Mouse (Mus musculus): ENCODE measurements around the gene Ntm.

The Ntm gene

GRCm38 (mm10) chr9:29578226-29578625, 384.7 kb downstream of the Ntm start:
- DNase-seq (ENCODE audit: low read depth): no peak

GRCm38 (mm10) chr9:29576051-29576533, 386.8 kb downstream of the Ntm start:
- no peak for DNase-seq (ENCODE audit: low read depth)

GRCm38 (mm10) chr9:29574548-29574947, 388.4 kb downstream of the Ntm start:
- no peak for DNase-seq (ENCODE audit: low read depth)

DNA sequence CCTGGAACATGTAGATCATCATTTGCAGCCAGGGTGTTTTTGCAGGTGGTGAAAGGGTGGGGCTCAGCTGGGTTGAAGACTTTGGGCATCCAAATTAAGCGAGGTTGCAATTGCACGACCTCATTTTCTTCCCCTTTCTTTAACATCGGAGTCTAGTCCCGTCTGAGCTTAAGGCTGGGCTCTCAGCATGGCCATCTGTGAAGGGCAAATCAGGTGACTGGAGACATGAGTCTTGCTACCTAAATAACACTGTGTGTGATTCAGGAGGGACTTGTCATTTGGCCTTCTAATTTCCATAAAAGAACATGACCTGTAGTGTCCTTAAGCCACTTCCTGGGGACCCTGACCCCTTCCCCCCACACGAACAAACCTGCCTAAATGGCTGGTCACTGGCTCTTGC, 394.4 kb downstream of the Ntm start:
- no peak for DNase-seq (ENCODE audit: low read depth)

DNA sequence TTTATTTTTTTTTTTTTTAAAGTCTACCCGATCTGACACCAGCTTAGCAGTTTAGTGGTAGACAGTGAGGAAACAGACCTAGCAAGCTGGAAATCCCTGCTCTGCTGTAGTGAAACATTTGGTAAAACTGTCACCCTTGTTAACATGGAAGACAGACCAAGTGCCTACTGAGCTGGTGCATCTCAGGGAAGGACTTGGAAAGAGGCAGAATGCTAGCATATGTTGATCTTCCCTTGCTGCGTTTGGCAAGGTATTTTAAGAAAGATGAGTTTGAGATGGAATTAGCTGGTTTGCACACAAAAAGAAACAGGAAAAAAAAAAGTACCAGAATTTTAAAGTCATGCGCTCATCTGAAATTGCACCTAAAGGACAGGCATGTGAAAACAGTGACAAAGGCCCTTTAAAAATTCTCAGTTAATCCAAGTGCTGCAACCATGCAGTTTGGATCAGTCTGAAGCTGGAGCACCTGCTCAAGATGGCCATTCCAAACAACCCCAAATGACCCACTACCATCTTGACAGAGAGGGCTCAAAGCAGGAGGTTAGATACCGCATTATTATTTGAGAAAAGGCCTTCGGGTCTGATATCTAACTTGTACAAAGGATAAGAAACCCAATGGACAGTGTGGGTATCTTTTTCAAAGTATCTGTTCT, 400.4 kb downstream of the Ntm start:
- DNase-seq (ENCODE audit: low read depth): no peak

DNA sequence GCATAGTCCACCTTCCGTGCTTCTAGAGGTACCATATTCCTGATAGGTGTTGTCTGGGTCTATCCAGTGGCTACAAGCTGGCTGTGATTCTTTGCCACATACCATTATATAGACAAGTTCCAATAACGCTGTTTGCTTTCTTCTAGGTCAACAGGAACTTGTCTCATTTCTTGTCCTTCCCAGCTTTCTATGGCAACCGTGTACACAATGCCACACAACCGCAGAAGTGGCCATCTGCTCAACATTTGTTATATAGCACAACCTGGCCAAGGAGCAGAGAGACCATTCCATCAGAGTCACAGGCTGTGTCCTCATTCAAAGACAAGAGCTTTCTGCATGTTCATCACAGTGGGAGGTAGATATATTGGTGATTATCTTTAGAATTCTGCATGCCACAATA, 404.0 kb downstream of the Ntm start:
- no peak for DNase-seq (ENCODE audit: low read depth)

DNA sequence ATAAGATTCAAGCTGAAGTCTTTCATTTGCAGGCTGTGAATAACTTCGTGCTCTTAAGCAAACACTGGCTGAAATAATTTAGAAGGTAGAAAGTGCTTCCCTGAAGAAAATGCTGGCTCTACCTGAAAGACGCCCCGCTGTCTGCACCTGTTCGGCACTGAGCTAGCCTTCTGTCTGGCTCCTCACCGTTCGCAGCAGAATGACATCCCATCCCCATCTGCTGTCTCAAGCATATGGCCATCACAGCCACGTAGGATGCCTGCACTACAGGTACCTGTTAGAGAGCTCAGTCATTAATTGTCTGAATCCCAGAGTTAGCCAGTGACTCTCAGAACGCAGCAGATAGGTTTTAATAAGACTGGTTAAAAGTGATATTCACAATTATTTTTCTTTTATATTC, 412.4 kb downstream of the Ntm start:
- DNase-seq (ENCODE audit: low read depth): no peak

DNA sequence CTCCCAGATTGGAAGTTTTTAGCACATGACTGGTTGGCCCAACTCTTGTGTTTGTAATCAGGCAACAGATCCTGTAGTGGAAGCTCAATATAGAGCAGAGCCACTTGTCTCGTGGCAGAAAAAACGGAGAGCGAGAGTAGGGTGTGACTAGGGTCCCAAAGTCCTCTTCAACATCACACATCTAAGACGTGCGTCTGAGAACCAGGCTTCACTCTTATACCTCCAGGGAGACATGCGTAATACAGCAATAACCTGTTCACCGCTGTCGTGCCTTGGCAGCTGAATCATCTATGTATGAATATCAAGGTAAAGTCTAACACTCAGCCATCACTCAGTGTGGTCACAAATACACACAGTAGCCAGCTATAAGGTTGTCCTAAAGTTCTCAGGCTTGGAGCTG, 412.8 kb downstream of the Ntm start:
- DNase-seq (ENCODE audit: low read depth): no peak

DNA sequence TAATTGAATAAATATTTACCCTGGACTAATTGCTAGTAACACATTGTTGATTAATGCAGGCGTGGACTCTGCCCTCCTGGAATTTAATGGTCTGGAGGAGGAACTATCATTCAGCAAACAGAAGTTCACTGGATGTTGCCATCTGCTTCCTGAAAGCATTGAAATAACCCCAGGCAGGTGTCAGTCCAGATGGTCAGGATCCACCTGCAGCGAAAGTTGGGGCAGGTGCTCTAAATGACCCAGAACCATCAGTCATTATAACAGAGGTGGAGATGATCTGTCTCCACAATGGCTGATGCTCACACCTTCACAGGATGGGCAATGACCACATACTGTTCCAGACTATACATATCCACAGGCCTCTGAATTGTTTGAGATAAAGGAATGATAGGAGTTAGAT, 426.5 kb downstream of the Ntm start:
- DNase-seq (ENCODE audit: low read depth): no peak

DNA sequence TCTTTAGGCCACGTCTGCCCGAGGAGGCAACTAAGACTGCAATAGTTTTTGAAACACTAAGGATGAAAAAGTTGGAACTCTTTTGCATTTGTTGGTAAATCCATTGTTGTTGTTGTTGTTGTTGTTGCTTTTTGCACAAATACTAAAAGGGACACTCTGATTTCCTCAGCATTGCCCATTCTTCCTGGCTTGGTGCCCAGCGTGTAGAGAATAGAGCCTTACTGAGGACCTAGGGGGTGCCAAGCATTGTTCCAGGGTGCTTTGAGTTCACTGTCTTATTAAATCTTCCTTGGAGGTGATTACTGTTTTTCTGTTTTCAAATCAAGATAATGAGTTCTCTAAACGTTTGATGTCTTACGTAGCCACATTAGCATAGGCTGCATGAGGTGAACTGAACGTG, 428.2 kb downstream of the Ntm start:
- no peak for DNase-seq (ENCODE audit: low read depth)

DNA sequence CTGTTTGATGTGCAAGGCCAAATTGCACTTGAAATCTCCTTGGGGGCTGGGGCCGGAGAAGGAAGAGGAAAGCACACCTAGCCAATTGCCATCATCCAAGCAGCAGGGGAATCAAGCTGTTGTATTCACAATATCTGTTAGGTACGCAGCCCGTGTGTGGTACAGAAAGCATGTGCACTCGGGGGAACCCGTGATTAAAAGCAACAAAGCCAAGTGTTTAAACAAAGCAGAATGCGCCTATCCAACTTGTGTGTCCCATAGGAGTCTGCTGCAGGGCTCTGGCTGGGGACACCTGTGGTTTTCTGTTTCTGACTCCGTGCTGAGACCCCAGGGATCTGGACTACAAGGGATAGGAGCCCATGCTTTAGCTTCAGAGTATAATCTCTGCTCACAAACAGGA, 428.6 kb downstream of the Ntm start:
- DNase-seq (ENCODE audit: low read depth): no peak

DNA sequence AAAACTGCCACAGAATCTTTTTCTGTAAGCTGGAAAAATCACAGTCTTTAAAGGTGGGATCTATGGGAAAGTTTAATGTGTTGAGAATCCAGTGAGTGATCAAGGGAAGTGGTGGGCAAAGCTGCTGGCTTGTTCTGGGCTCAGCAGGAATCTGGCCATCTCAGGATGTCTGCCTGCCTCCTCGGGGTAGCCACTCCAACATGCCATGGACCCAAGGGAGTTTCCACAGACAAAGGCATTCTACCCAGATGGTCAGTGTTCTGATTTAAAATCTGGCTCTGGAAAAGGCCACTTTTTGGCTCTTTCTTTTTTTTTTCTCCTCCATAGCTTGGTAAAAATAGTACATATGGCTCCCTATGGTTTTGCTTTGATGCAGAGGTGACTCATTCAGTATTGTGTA, 429.4 kb downstream of the Ntm start:
- no peak for DNase-seq (ENCODE audit: low read depth)

DNA sequence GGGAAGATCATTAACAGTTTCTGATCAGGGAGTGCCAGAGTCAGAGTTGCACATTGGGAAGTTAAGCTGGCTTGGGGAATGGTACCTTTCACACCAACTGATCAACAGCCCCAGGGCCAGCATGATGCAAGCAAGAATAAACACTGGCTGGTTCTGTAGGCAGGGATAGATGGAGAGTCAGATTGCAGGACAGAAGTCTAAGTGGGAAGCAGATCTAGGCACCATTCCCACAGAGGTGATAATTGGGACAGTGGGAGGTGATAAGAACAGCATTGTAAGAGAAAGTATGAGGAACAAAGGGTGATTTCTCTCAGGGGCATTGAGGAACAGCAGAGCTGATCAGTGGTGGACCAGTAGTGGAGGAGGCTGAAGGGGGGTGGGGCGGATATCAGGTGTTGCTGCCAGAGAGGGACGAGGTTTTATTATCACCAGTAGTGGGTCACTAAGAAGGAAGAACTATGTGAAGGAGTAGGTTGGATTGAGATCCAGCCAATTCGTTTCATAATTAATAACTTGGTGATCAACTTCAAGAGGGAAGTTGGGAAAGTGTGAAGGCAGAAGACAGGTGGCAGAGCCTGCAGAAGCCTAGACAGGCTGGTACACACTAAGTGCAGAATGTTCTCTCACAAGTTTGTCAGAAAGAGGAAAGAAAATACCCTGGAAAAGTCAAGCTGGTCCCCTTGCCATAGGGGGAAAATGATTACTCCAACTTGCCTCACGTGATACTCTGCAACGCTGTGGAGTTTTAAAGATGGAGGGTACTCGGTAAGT, 431.6 kb downstream of the Ntm start:
- DNase-seq (ENCODE audit: low read depth): no peak

- DNase-seq (ENCODE audit: low read depth): no peak
Observed at GRCm38 (mm10) chr9:29524109-29524508, 438.8 kb downstream of the Ntm start.

- DNase-seq (ENCODE audit: low read depth): no peak
Observed at GRCm38 (mm10) chr9:29523221-29523620, 439.7 kb downstream of the Ntm start.

- DNase-seq (ENCODE audit: low read depth): no peak
Observed at GRCm38 (mm10) chr9:29519181-29519580, 443.8 kb downstream of the Ntm start.

- DNase-seq (ENCODE audit: low read depth): no peak
Observed at GRCm38 (mm10) chr9:29516688-29517087, 446.3 kb downstream of the Ntm start.

DNA sequence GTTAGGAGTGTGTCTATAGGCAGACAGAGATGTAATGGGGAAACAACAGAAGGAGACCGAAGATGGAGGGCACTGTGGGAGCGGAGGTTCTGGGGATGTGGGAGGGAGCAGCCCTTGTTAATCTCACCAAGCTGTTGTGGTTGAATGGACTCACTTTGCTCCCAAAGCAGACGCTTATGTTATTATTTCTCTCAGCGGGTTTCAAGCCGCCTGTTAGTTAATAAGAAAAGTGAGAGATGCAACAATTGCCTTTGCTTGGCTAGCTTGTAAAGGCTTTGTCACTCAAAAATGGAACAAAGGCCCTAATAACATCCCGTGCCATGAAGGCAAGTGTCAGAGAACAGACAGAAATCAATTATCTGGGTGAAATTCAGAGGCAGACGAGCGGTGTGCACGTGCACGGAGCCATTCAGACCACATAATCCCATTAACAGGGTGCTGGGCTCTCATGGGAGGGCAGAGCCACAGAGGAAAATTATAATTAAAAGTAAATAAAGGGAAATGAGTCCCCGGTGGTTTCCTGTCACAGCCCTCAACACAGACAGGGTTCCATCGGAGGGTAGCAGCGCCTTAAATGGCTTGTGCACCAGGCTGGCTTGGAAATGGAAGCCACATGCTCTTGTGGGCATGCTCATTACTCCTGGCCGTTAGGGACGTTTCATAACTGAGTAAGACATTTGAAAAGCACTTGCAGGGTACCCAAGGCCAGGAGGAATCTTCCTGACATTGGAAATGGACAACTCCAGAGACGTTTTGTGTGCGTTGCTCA, 448.2 kb downstream of the Ntm start:
- DNase-seq (ENCODE audit: low read depth): no peak

- no peak for DNase-seq (ENCODE audit: low read depth)
Observed at GRCm38 (mm10) chr9:29496002-29496401, 466.9 kb downstream of the Ntm start.

GRCm38 (mm10) chr9:29482272-29482671, 480.7 kb downstream of the Ntm start:
- DNase-seq (ENCODE audit: low read depth): no peak

DNA sequence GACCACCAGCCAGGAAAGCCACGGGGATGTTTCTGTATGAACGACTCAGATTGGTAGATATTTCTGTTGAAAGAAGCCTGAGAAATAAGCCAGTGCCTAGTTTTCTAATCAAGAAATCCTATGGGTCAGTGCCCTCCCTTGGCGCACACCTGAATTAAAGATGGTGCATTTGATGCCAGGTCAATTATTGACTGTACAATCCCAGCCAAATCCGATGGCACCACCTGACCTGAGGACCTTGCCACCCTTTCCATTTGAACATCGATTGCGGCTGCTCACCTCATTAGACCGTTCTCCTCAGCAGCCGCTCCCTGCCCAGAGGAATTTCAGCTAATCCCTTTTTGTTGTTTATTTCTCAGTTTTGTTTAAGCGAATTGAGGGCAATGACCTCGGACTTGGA, 483.9 kb downstream of the Ntm start:
- no peak for DNase-seq (ENCODE audit: low read depth)

DNA sequence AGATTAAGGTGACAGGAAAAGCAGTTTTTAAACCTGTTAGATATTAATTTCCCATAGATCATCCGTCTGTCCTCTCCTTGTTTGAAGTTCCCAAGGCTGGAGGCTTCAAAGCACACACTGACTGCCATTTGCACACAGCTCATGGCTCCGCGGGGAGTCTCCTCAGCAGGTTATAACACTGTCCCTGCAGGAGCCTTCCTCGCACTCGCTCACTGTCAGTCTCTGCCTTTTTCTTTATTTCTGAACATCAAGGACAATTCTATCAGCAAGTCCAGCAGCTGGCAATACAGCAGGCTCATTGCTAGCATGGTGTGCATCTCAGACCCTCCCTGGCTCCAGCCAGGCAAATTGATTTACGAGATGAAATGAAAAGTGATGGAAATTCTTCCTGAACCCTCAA, 485.7 kb downstream of the Ntm start:
- DNase-seq (ENCODE audit: low read depth): no peak

GRCm38 (mm10) chr9:29473418-29473817, 489.5 kb downstream of the Ntm start:
- DNase-seq (ENCODE audit: low read depth): no peak
